Mouse (Mus musculus): Measurements from ENCODE around the gene Btbd35f27. TPM values are rescaled to one million over a fixed set of nuclear protein-coding genes. Genes with fewer than 3 reads are reported as not detected.
"Not testable (repeated sequence)": the region's sequence is repeated elsewhere in the genome, so short reads cannot be mapped to it uniquely, and the experiment has no call there.

Gene Btbd35f27
- polyA plus RNA-seq (2015; fragmentation: Nextera tagmentation; extraction: Ambion mirVana) = not detected in 2 replicates

GRCm38 (mm10) chrX:4951835-4952234 lies at the start of gene Btbd35f27:
Gene Btbd35f27, plus strand, starts transcription at chrX:4952135.
- WGBS (ENCODE audit: insufficient replicate concordance) = 60% methylated on average over 2 of the region's 3 CpGs
- H3K9ac ChIP-seq; ATAC-seq (ENCODE audit: insufficient read depth): not testable (repeated sequence)

More at GRCm38 (mm10) chrX:4951835-4952234, at the start of gene Btbd35f27:
- H3K4me2 ChIP-seq; H3K9me3 ChIP-seq (replicated peaks); H3K27ac ChIP-seq (replicated peaks); H3K4me1 ChIP-seq (replicated peaks); H3K36me3 ChIP-seq (replicated peaks); H3K27me3 ChIP-seq; H3K4me3 ChIP-seq (replicated peaks): not testable (repeated sequence)

Other genes with a start within 250 kb of the Btbd35f27 start
- not detected in 2 replicates for gene Btbd35f4, start 151.6 kb upstream of the Btbd35f27 start, polyA plus RNA-seq (2015; fragmentation: Nextera tagmentation; extraction: Ambion mirVana)

All from liver, embryonic 15.5 days (tissue).